ENCODE assay signal across 8 mouse cellular contexts in the genomic region with DNA sequence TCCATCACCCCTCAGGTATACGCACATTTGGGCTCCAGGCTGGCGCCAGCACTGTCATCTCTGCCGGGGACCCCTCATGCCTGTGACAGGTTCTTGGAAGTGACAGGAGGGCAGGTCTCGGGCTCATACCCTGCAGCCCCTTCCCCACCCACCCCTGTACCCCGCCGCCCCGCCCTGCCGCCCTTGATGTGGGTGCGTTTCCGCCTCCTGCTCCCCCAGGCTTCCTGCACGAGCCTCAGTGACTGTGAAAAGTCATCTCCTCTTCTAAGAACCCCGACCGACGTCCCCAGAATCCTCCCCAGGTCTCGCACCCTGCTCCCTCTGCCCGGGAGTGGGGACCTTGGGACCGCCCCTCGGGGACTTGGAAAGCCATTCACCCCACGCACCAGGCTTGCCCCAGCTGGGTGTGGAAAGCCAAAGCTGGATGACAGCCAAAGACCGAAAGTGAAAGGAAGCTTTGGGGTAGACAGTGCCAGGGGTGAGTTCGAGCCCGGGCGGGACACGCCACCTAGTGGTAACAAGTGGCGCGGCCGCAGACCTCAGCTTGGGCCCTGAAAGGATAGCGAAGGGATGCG. TPM values are rescaled to one million over a fixed set of nuclear protein-coding genes. Genes with fewer than 3 reads are reported as not detected.
DNase-seq lines count a peak whose midpoint lies in the region; ATAC-seq and TF ChIP-seq lines count a peak whose summit lies in the region.

A gene (minus strand): TSS at position 239 of the 575 bp plus-strand sequence.
A gene (minus strand): TSS at position 440 of the 575 bp plus-strand sequence.

- no peaks in the 10 kb centered on the region for H3K36me3 ChIP-seq in hindbrain, postnatal 0 days (ENCODE audit: insufficient read depth, low read length)

- H3K4me2 ChIP-seq in hindbrain, postnatal 0 days (ENCODE audit: low read depth, low read length): peak within 1 kb of the TSS; percentile 67

- peak; percentile 88 for DNase-seq in ZHBTc4 (ENCODE audit: low read depth, low spot score)
- peak; percentile 95 for DNase-seq in gastrocnemius, adult 2 months
- peak; percentile 91 for DNase-seq in hindbrain, postnatal 0 days (ENCODE audit: low spot score)
- DNase-seq in left cerebral cortex, adult 2 months (ENCODE audit: extremely low spot score in 1 of 2, low spot score in 2 of 2): peak; percentile 87 to 90
- peak; percentile 89 for DNase-seq in right cerebral cortex, adult 18-20 months
- DNase-seq in urinary bladder, adult 2 months (ENCODE audit: low spot score): peak; percentile 82

- H3K9me3 ChIP-seq in hindbrain, postnatal 0 days (ENCODE audit: low read length): no peaks in the 10 kb centered on the region

- no peaks in the 10 kb centered on the region for H3K27me3 ChIP-seq in hindbrain, postnatal 0 days (ENCODE audit: insufficient read depth, low read length)

- H3K9ac ChIP-seq in hindbrain, postnatal 0 days (replicated peaks; ENCODE audit: low read length): peak within 1 kb of the TSS; percentile 51

- peak; percentile 99 for TF ChIP-seq CTCF in gastrocnemius, adult 2 months (IDR thresholded peaks at IDR 0.05)
- TF ChIP-seq CTCF in hindbrain, postnatal 0 days (IDR thresholded peaks at IDR 0.05; ENCODE audit: low read depth): peak; percentile 97
- TF ChIP-seq CTCF in left cerebral cortex, adult 2 months (IDR thresholded peaks at IDR 0.05): no peak; the same call in none of the 2 replicates

- intact Hi-C loops in gastrocnemius, adult 2 months (cut with DNase I): loop anchor here (1.0 to 5.0 kb wide), 2 partner anchors 56 to 154 kb away; no protein-coding TSS in a partner anchor
- intact Hi-C loops in left cerebral cortex, adult 2 months (cut with DNase I): loop anchor here (1.0 kb wide), 1 partner anchor 57 kb away; no protein-coding TSS in a partner anchor

- H3K4me1 ChIP-seq in hindbrain, postnatal 0 days (ENCODE audit: insufficient read depth, low read length): no peaks in the 10 kb centered on the region

- H3K27ac ChIP-seq in gastrocnemius, adult 2 months: peak within 1 kb of the TSS; percentile 93
- no peak within 1 kb of the TSS for H3K27ac ChIP-seq in hindbrain, postnatal 0 days
- peak within 1 kb of the TSS; percentile 83 for H3K27ac ChIP-seq in left cerebral cortex, adult 2 months

- ATAC-seq in common myeloid progenitor, adult 5-6 weeks (replicated peaks; ENCODE audit: low read depth, poor library complexity, severe bottlenecking): peak; percentile 50
- peak; percentile 85 for ATAC-seq in hindbrain, postnatal 0 days
- peak; percentile 93 for ATAC-seq in megakaryocyte, adult 5-6 weeks (ENCODE audit: poor library complexity, severe bottlenecking)

- 5% methylated on average over 29 of the region's 29 CpGs for WGBS in hindbrain, postnatal 0 days

- H3K4me3 ChIP-seq in gastrocnemius, adult 2 months: peak within 1 kb of the TSS; percentile 73
- H3K4me3 ChIP-seq in hindbrain, postnatal 0 days (ENCODE audit: low read length): peak within 1 kb of the TSS; percentile 46
- H3K4me3 ChIP-seq in left cerebral cortex, adult 2 months: peak within 1 kb of the TSS; percentile 64

RNA-seq across cellular contexts. Expression of the first gene that starts in this region (rescaled TPM):
- not detected in 2 replicates for total RNA-seq in common myeloid progenitor, adult 5-6 weeks (2017)
- under 1 TPM in 1 of 2 experiments, not detected in 1; 0.26 TPM for total RNA-seq in gastrocnemius, adult 2 months (2021)
- total RNA-seq in hindbrain, postnatal 0 days (2014; rRNA removed): not detected in 2 replicates
- 0.15 TPM in 1 of 2 replicates, not detected in the other for polyA plus RNA-seq in hindbrain, postnatal 0 days (2015; fragmentation: Nextera tagmentation; extraction: Ambion mirVana)
- not detected for total RNA-seq in left cerebral cortex, adult 2 months (2021)
- not detected in 2 replicates for total RNA-seq in megakaryocyte, adult 5-6 weeks (2015)
- not detected in 2 replicates for total RNA-seq in megakaryocyte, adult 5-6 weeks (2017)
- polyA plus RNA-seq in urinary bladder, adult 2 months (2012; rRNA removed): 0.28 and 0.44 TPM in 2 replicates

RNA-seq across cellular contexts. Expression of the second gene that starts in this region (rescaled TPM):
- 5.8 and 13.0 TPM in 2 replicates for total RNA-seq in common myeloid progenitor, adult 5-6 weeks (2017)
- total RNA-seq in gastrocnemius, adult 2 months (2021): 1 to 10 TPM; 2.2 to 3.3 TPM
- total RNA-seq in hindbrain, postnatal 0 days (2014; rRNA removed): 5.8 and 8.0 TPM in 2 replicates
- polyA plus RNA-seq in hindbrain, postnatal 0 days (2015; fragmentation: Nextera tagmentation; extraction: Ambion mirVana): 2.1 and 3.0 TPM in 2 replicates
- 1 to 10 TPM; 6.7 to 8.8 TPM for total RNA-seq in left cerebral cortex, adult 2 months (2021)
- 22.7 and 29.0 TPM in 2 replicates for total RNA-seq in megakaryocyte, adult 5-6 weeks (2015)
- total RNA-seq in megakaryocyte, adult 5-6 weeks (2017): 17.4 and 17.6 TPM in 2 replicates
- 74.5 and 83.1 TPM in 2 replicates for polyA plus RNA-seq in urinary bladder, adult 2 months (2012; rRNA removed)

Comparison
In these comparisons a context has a peak if more than half of its experiments do, and no peak if none do; other contexts are left out.
1. RNA of the second gene that starts in this region (polyA plus RNA-seq): 74.5 to 83.1 TPM in urinary bladder, adult 2 months; 2.1 to 3.0 TPM in hindbrain, postnatal 0 days; every median in the first group is over 10 times any median in the second.
2. Peak in every context shown above with its lines, with median percentiles within 50 percentile points of each other: DNase-seq, ATAC-seq and H3K4me3 ChIP-seq.